Mouse (Mus musculus): ENCODE measurements around the gene Triobp.
A peak's percentile ranks its signal among the peaks of the same experiment; 100 is the strongest.

The Triobp gene

DNA sequence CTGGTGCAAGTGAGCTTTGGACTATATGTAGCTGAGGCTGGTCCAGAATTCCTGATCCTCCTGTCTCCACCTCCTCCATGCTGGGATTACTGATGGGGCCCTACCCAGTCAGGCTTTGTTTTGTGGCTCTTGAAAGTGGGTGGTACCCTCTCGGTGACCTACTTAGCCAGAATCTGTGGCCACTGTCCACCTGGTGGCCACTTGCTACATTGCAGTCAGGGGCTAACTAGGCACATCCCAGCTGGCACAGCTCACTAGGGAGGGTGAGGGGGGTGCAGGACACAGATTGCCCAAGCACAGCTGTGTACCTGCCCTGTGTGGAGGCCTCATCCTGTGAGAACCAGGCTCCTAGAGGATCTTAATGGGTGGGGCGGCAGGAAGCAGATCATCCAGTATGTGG is 15.4 kb downstream of the Triobp start:
- DNase-seq (ENCODE audit: low read depth) = peak; percentile 56

GRCm38 (mm10) chr15:78971626-78972025 is 24.1 kb downstream of the Triobp start:
- no peak for DNase-seq (ENCODE audit: low read depth)

DNA sequence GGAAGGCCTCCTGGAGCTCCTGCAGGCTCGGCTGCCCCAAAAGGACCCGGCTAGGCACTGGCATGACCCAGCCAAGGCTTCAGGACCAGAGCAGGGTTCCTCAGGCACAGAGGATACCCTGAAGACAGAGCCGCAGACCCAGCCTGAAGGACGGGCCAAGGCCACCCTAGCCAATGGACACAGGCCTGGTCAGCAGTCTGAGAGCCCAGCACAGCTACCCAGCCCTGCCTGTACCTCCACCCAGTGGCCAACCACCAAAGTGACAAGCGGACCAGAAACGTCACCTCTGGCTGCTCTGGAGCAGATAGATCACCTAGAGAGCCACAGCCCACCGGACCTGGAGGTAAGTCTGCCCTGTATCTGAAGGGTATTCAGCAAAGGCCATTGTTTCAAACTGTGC is 26.4 kb downstream of the Triobp start:
- no peak for DNase-seq (ENCODE audit: low read depth)

GRCm38 (mm10) chr15:78977676-78978159 is 30.2 kb downstream of the Triobp start:
- DNase-seq (ENCODE audit: low read depth) = no peak

DNA sequence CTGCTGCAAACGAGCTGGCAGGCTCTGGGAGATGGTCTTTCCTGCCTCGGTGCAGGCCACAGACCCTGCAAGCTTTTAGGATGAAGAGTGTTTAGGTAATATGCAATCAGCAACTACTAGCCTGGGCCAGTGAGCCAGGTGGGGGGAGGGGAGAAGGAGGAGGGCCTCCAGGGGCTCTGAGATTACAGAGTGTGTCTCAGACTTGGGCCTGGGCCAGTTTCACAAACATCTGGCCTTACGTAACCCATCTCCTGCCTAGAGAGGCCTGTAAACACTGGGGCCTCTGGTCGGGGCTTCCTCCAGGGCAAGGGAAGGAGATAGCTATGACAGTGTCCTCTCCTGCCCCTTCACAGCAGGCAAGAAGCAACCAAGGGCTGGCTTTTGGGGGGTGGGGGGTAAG is 31.4 kb downstream of the Triobp start:
- peak; percentile 56 for DNase-seq (ENCODE audit: low read depth)

DNA sequence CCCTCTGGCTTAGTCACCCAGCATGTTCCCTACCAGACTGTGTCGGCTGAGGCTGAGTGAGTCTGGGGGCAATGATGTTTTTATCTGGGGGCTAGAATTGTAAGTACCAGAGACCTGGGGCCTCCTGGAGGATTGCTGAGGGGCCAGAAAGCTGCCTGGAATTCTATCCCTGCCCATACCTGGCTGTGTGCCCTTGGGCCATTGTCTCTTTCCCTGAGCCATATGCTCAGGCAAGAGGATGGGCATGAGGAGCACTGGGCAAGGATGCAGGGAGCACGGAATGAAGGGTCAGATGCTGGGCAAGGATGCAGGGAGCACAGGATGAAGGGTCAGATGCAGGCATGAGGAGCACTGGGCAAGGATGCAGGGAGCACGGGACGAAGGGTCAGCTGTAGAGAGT is 32.6 kb downstream of the Triobp start:
- DNase-seq (ENCODE audit: low read depth) = no peak

DNA sequence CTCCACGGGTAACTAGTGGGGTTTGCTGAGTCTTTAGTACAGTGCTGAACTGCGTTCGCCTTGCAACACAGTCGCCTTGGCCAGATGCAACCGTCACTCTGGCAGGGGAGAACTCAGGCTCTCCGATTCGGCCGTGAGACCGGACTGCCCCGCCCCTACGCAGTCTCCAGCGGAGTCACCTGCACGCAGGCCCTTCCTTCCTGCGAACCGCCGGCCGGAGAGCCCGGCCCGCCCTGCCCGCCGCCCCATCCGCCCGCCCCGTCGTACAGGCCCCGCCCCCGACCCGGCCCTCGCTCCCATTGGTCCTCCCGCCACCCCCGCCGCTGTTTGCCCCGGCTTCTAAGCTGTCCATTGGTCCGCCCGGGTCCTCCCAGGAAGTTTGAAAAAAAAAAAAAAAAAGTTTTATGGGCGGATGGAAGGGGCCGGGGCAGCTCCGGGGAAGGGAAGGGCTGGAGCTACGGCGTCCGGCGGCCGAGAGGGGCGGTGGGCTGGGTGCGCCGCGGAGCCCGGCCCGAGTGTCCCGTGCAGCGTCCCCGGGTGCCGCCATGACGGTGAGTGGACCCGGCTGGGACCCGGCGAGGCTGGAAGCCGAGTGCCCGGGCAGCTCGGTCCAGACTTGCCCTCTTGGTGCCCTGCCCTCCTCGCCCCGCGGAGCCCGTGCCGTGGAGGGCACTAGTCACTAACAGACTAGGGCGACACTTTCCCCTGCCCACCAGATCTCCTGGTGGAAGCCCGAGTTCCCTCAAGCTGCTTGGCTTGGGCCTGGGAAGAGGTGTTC is 35.3 kb downstream of the Triobp start:
- DNase-seq (ENCODE audit: low read depth) = peak; percentile 80

DNA sequence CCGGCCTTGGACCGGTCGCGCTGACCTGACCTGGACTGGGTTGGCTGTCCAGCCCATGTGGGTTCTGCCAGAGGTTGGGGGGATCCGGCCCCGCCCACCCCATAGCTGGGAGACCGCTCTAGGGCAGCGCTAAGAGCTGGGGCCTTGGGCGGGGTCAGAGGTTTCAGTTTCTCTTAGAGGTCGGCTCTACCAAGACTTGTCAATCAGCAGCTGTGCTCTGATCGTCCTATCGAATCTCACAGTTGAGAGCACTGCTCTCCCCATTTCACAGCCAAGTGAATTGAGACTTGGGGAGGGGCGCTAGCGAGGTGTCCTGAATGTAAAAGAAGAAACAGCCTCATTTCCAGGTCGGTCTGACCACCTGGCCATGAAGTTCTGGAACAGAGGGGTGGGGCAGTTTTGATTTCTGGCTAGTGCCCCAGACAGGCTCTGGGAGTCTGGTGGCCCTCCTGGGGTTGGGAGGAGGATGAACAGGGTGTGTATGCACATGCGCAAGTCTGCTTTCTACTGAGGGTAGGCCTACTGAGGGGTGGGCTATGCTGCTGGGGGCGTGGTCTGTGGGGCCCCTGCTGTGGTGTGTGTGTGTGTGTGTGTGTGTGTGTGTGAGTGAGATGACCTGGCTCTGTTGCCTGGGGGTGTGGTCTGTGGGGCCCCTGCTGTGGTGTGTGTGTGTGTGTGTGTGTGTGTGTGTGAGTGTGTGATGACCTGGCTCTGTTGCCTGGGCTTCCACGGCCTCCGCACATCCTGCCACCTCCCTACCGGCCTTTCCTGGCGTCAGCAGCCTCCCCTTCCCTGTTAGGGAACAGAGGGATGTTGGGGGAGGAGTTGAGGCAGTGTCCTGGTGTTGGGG is 36.1 kb downstream of the Triobp start:
- DNase-seq (ENCODE audit: low read depth) = peak; percentile 53

GRCm38 (mm10) chr15:78984286-78984778 is 36.8 kb downstream of the Triobp start:
- no peak for DNase-seq (ENCODE audit: low read depth)

DNA sequence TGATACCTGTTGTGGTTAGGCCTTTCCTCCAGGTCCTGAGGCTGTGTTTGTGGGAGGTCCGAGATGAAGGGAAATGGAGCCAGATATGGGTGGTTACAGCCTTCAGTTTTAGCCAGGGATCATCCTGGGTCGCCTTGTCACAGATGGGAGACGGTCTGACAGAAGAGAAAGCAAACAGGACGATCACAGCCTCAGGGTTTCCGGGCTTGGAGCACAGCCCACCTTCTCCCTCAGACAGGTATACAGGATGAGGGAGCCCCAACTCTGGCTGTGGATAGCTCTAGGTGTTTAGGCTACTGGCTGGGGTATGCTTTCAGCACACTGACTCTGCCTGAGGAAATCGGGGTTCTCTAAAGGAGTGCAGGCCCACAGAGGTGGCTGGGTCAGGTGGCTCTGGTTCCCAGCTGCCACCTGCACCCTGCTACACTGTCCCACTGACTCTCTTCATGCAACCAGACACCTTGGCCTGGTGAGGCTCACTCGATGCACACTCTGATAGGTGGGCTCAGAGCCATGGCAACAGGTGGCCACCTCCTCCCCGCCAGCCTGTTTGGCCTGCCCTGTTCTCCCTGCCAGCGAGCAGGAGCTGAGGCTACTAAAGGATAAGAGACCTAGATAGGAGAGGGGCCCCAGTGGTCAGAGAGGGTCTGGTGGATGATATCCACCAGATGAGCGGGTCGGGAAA is 39.2 kb downstream of the Triobp start:
- DNase-seq (ENCODE audit: low read depth) = no peak

DNA sequence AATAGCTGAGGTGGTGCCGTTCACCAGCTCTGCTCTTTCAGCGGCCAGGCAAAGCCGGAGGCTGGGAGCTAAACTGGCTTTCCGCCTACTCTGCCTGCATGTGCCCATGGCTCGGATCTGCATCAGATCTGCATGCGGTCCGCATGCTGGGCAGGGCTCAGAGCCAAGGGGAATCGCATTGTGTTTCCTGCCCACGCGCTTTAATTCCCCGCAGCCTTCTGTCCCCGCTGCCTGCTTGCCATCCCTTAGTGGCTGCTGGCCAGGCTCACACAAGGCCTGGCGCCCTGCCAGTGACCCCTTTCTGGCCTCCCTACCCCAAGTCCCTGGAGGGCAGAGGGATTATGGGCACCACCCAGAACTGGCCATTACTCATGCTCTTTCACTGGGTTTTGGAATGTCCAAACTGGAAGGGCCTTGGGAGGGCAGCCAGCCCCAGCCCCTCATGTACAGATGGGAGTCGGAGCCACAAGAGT is 41.0 kb downstream of the Triobp start:
- DNase-seq (ENCODE audit: low read depth) = no peak

DNA sequence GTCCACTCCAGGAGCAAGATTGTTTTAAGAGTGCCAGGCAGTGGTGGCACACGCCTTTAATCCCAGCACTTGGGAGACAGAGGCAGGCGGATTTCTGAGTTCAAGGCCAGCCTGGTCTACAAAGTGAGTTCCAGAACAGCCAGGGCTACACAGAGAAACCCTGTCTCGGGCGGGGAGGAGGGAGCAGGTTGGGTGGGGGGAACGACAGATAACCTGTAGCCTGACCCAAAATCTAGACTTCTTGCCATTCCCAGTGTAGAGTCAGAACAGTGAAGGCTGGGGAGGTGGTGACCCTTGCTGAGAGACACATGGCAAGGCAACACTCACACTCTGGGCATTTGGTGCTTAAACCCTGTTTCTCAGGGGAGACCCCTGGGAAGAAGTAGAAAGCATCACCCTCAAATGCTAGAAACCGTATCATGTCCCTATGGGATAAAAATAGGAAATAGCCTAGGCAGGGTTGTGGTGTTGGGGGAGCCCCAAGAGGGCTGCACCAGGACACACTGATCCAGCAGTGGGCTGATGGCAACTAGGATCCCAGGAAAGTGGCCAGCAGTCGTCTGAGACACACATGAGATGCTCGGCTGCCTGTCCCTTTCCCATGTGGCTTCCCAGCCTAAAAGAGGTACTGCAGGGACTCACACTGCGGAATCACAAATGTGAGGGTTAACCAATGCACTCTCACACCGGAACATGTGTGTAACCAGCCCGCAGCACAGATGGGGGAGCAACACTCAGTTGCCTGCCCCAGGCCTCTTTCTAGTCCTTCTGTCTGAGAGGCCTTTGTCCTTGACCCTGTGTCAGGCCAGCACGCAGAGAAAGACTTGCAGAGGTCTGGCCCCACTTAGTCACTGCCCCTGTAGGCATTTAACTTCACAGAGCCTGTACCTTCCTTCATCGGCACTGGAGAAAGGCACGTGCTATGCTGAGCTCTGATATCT is 41.9 kb downstream of the Triobp start:
- no peak for DNase-seq (ENCODE audit: low read depth)

DNA sequence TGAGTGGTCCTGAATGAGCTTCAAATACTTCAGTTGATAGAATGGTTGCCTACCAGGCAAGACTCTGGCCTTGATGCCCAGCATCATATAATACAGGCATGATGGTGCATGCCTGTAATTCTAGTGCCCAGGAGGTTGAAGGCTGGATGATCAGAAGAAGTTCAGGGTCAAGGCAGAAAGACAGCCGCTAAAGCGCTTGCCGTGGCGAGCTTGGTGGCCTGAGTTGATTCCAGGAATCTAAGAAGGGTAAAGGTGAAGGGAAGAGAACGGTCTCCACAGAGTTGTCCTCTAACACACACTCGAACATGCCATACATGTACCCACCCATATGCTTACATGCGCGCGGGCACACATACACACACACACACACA is 42.6 kb downstream of the Triobp start:
- DNase-seq (ENCODE audit: low read depth) = no peak

- DNase-seq (ENCODE audit: low read depth) = no peak
Measured at GRCm38 (mm10) chr15:78990970-78991525, 43.5 kb downstream of the Triobp start.

- DNase-seq (ENCODE audit: low read depth) = no peak
Measured at GRCm38 (mm10) chr15:78992235-78992634, 44.7 kb downstream of the Triobp start.

- DNase-seq (ENCODE audit: low read depth) = no peak
Measured at GRCm38 (mm10) chr15:78992925-78993324, 45.4 kb downstream of the Triobp start.

DNA sequence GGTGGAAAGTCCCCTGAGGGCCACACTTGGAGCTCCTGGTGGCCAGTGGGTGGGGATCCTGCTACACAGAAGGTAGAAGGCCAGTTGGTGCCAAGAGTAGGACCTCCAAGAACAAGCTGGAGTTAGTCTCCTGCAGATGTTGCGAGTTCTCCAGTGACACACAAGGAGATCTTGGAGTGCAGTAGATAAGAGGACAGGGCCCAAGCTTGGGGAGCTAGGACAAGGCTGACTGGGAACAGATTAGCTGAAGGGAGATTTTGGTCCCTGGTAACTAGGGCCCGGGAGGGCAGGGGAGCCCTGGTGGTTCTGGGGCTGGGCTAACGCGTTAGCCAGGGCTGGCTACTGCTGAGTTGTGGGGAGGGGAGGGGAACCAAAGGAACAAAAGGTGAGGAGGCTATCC is 48.4 kb downstream of the Triobp start:
- DNase-seq (ENCODE audit: low read depth) = no peak

- no peak for DNase-seq (ENCODE audit: low read depth)
Measured at GRCm38 (mm10) chr15:78996663-78997062, 49.1 kb downstream of the Triobp start.

- DNase-seq (ENCODE audit: low read depth) = no peak
Measured at GRCm38 (mm10) chr15:78998348-78998747, 50.8 kb downstream of the Triobp start.

GRCm38 (mm10) chr15:78999586-78999985 is 52.1 kb downstream of the Triobp start:
- no peak for DNase-seq (ENCODE audit: low read depth)

DNA sequence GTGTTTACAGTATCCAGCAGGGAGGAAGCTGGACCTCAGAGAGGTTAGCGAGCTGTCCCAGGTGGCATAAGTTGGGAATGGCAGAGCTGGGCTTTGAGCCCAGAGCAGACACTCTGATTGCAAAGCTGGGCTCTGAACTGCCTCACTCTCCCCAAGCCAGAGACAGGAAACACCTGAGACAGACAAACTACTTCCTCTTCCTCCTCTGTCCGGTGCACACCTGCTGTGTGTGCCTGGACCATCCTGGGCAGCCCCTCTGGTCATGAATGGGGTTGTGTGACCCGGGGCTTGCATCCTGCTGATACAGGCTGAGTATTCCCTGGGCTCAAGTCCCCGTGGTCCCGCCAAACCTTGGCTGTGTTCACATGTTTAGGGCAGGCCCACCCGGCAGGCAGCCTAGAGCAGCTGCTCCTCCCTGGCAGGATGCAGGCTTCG is 52.9 kb downstream of the Triobp start:
- no peak for DNase-seq (ENCODE audit: low read depth)
